Mouse (Mus musculus) intestine, postnatal 0 days (tissue): ENCODE results near the gene Csrnp1. TPM values are rescaled to one million over a fixed set of nuclear protein-coding genes. Genes with fewer than 3 reads are reported as not detected.

Experiments
- ATAC-seq: fragments of 200-750 bp; cut with Nextera tagmentation; 2 replicates; pipeline ENCODE4 v1.8.0; 2017; ENCODE audit warnings: mild to moderate bottlenecking, moderate TSS enrichment, moderate library complexity
- H3K27ac ChIP-seq: fragments of 300-500 bp; sonication (generic); 2 replicates; pipeline ENCODE4 v1.5.1; 2014; ENCODE audit warnings: mild to moderate bottlenecking, low read depth, low read length, moderate library complexity
- H3K27me3 ChIP-seq: fragments of 300-500 bp; sonication (generic); replicated peaks from 2 replicates; pipeline ENCODE4 v1.6.1; 2014; ENCODE audit warnings: low read length, mixed read lengths; ENCODE audit not compliant: control insufficient read depth, insufficient read depth
- H3K36me3 ChIP-seq: fragments of 300-500 bp; sonication (generic); 2 replicates; pipeline ENCODE4 v1.6.1; 2014; ENCODE audit warnings: mild to moderate bottlenecking, moderate library complexity; ENCODE audit not compliant: control insufficient read depth, insufficient read depth
- H3K4me1 ChIP-seq: fragments of 300-500 bp; sonication (generic); replicated peaks from 2 replicates; pipeline ENCODE4 v1.6.1; 2014; ENCODE audit warnings: antibody characterized with exemption, low read length, mixed read lengths; ENCODE audit not compliant: control insufficient read depth, insufficient read depth
- H3K4me2 ChIP-seq: fragments of 300-500 bp; sonication (generic); replicated peaks from 2 replicates; pipeline ENCODE4 v1.6.1; 2014; ENCODE audit warnings: low read depth, mild to moderate bottlenecking, moderate library complexity
- H3K4me3 ChIP-seq: fragments of 300-500 bp; sonication (generic); 2 replicates; pipeline ENCODE4 v1.5.1; 2014; ENCODE audit warnings: low read depth, low read length
- H3K9ac ChIP-seq: fragments of 300-500 bp; sonication (generic); 2 replicates; pipeline ENCODE4 v1.6.1; 2014; ENCODE audit warnings: mild to moderate bottlenecking, low read depth, low read length
- H3K9me3 ChIP-seq: fragments of 300-500 bp; sonication (generic); 2 replicates; pipeline ENCODE4 v1.6.1; 2016; ENCODE audit warnings: mixed run types; ENCODE audit not compliant: control insufficient read depth
- CTCF ChIP-seq: sonication (generic); IDR thresholded peaks from 2 replicates; pipeline ENCODE4 v1.5.1; 2016; ENCODE audit warnings: low read depth, mild to moderate bottlenecking, control low read depth, antibody characterized with exemption, moderate library complexity
- WGBS: fragments of 180-500 bp; shearing (Covaris S2); extraction: QIAGEN DNeasy Blood & Tissue Kit; methylation state at CpG from one replicate; pipeline ENCODE4 v1.1.7; 2014; 5-methylcytosine and 5-hydroxymethylcytosine counted together
- polyA plus RNA-seq: library from polyadenylated mRNA; unstranded; fragments of >200 nt; fragmentation: Nextera tagmentation; extraction: Ambion mirVana; gene quantifications from 2 replicates; pipeline ENCODE4 v1.2.1, GENCODE M21; 2015

Gene Csrnp1
- polyA plus RNA-seq, 1 experiment from 2014 or later, result 3.8 TPM

DNA sequence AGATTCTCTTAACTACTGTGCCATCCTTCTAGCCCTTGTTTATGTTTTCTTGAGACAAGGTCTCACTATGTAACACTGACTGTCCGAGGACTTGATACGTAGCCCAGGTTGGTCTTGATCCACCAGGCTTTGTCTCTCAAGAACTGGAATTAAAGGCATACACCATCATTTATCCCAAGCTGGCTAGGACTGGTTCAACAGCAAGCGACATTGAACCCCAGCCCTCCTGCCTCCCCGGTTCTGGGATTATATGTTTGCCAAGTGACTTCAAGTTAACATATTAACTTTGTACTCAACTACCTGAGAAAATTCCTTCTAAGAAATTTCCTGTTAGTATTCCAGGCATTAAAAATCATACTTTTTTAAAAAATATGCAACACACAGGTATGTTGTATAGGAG, 9.2 kb downstream of the Csrnp1 start:
- no peaks in the 10 kb centered on the region for H3K4me1 ChIP-seq
- no peak for TF ChIP-seq CTCF
- 80% methylated on average over 4 of the region's 4 CpGs for WGBS
- H3K4me2 ChIP-seq, result no peak overlapping the region
- no peak overlapping the region for H3K9ac ChIP-seq
- H3K4me3 ChIP-seq, result no peak overlapping the region
- H3K9me3 ChIP-seq, result no peaks in the 10 kb centered on the region
- H3K36me3 ChIP-seq, result peaks cover 35% of the 10 kb centered on the region
- no peaks in the 10 kb centered on the region for H3K27me3 ChIP-seq
- no peak for ATAC-seq
- no peak overlapping the region for H3K27ac ChIP-seq

DNA sequence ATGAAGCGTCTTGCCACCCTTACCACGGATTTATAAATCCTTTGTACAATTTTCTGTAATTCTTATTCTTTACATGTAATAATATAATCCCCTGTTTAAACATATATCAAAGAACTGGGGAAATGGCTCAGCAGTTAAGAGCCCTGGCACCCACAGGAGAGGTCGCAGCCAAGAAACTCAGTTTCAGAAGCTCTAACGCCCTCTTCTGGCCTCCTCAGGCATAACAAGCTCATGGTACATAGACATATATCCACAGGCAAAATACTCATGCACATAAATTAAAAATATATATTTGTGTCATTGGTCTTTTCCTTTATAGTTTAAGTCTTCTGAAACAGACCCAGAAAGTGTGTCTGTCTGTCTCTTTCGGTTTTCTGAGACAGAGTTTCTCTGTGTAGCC, 9.8 kb downstream of the Csrnp1 start:
- no peak overlapping the region for H3K27ac ChIP-seq
- H3K9me3 ChIP-seq, result no peaks in the 10 kb centered on the region
- no peak overlapping the region for H3K4me3 ChIP-seq
- no peak overlapping the region for H3K4me2 ChIP-seq
- H3K9ac ChIP-seq, result no peak overlapping the region
- peaks cover 35% of the 10 kb centered on the region for H3K36me3 ChIP-seq
- H3K27me3 ChIP-seq, result no peaks in the 10 kb centered on the region
- no peak for ATAC-seq
- peak; percentile 22; the same call in 1 of the 2 replicates for TF ChIP-seq CTCF
- no peaks in the 10 kb centered on the region for H3K4me1 ChIP-seq
- WGBS, result 83% methylated on average over 5 of the region's 5 CpGs

DNA sequence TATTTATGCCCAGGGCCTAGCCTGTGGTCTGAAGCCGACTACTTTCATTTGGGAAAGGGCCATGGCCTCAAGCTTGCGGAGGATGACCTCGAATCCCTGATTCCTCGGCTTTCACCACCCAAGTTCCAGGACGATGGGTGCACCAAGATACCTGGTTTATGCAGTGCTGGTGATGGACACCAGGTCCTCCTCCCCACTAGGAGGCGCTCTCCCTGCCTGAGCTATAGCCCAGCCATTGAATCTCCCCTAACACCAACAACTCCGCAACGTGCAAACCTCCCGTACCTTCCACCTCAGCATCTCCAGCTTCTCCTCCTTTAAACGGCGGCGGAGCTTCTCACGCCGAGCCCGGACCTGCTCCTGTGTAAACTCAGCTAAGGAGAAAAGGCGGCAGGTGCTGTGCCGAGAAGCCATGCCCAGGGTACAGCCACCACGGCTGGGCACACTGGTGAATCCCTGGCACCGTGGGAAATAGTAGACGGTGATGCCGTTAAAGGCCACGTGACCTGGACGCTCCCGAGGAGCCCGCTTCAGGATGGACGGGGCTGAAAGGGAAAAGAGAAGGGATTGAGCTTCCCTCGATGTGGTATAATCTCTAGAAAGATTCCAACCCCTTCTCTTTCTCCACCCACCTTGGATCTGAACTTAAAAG, 10.5 kb downstream of the Csrnp1 start:
- Histone ChIP-seq H3K27me3 (no peaks in the 10 kb centered on the region), H3K4me3 (no peak overlapping the region), H3K4me1 (no peaks in the 10 kb centered on the region), H3K9me3 (no peaks in the 10 kb centered on the region), H3K27ac (no peak overlapping the region), H3K36me3 (peaks cover 35% of the 10 kb centered on the region), H3K9ac (no peak overlapping the region), H3K4me2 (no peak overlapping the region)
- 93% methylated on average over 27 of the region's 27 CpGs for WGBS
- ATAC-seq, result no peak
- TF ChIP-seq CTCF, result peak; percentile 68

DNA sequence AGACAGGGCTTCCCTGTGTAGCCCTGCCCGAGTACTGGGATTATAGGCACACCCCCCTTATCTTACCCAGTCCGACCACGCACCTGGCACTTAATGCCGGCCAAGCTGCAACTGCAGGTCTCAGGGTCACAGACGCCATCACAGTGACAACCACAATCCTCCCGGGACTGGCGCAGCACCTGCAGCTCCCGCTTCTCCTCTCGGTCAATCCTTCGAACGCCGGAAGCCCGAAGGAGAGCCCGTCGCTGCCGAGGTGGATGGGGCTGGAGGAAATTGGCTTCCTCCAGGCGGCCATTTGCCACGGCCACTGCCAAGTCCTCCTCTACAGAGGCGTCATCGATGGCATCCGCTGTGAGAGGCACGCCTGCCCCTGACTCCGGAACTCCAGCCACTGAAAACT, 11.2 kb downstream of the Csrnp1 start:
- WGBS, result 93% methylated on average over 23 of the region's 23 CpGs
- ATAC-seq, result no peak

DNA sequence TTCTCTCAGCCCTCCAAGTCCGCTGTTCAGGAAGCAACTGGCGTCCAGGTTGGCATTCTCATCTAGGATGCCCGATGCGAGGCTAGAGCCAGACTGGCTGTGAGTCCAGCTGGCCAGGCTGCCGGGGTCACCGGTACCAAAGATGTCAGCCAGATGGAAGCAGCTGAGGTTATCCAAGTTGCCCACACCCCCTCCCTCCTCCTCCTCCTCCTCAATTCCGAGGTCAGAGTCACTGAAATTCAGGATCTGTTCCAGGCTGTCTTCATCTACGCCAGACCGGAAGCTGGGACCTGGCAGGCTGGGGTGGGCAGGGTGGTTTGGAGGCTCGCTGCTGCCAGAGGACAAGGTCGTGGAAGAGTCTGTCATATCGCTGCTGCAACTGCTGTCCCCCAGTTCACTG, 11.9 kb downstream of the Csrnp1 start:
- H3K27me3 ChIP-seq, result no peaks in the 10 kb centered on the region
- H3K4me1 ChIP-seq, result no peaks in the 10 kb centered on the region
- H3K9ac ChIP-seq, result no peak overlapping the region
- H3K9me3 ChIP-seq, result no peaks in the 10 kb centered on the region
- WGBS, result 87% methylated on average over 12 of the region's 12 CpGs
- no peak overlapping the region for H3K27ac ChIP-seq
- H3K36me3 ChIP-seq, result peaks cover 35% of the 10 kb centered on the region
- no peak overlapping the region for H3K4me3 ChIP-seq
- ATAC-seq, result no peak
- H3K4me2 ChIP-seq, result no peak overlapping the region
- no peak for TF ChIP-seq CTCF

More for the DNA sequence above, 11.2 kb downstream of the Csrnp1 start:
- H3K4me2 ChIP-seq, result no peak overlapping the region
- peaks cover 35% of the 10 kb centered on the region for H3K36me3 ChIP-seq
- H3K4me3 ChIP-seq, result no peak overlapping the region
- H3K9me3 ChIP-seq, result no peaks in the 10 kb centered on the region
- H3K27me3 ChIP-seq, result no peaks in the 10 kb centered on the region
- no peak overlapping the region for H3K9ac ChIP-seq
- H3K4me1 ChIP-seq, result no peaks in the 10 kb centered on the region
- no peak for TF ChIP-seq CTCF
- no peak overlapping the region for H3K27ac ChIP-seq

DNA sequence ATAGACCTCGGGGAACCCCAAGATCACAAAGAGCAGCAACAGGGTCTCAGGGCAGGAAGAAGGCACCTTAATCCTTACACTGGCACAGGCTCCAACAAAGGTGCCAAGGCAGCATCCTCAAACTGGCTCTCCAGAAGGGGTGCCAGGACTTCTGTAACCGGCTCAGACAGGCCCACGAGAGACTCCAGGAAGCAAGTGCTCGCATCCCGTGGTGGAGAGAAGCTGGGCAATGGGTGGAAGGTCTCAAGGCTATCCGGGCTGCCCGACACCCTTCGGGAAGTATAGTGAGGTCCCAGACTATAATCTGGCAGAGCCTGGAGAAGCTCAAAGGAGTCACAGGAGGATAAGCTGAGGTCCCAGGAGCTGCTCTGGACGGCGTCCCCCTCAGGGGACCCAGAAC, 12.3 kb downstream of the Csrnp1 start:
- Histone ChIP-seq H3K9me3 (no peaks in the 10 kb centered on the region), H3K4me1 (no peaks in the 10 kb centered on the region), H3K36me3 (peaks cover 35% of the 10 kb centered on the region), H3K27me3 (no peaks in the 10 kb centered on the region), H3K4me3 (no peak overlapping the region), H3K27ac (no peak overlapping the region), H3K4me2 (no peak overlapping the region), H3K9ac (no peak overlapping the region)
- no peak for TF ChIP-seq CTCF
- 94% methylated on average over 10 of the region's 10 CpGs for WGBS
- ATAC-seq, result no peak
